Mouse (Mus musculus) embryonic facial prominence, embryonic 11.5 days (tissue): ENCODE data around the gene Nrp2. TPM values are rescaled to one million over a fixed set of nuclear protein-coding genes. Genes with fewer than 3 reads are reported as not detected.

Experiments used
- ATAC-seq: fragments of 200-750 bp; cut with Nextera tagmentation; replicated peaks from 2 replicates; pipeline ENCODE4 v1.8.0; 2017; ENCODE audit warnings: low read depth; ENCODE audit not compliant: insufficient number of reproducible peaks, low FRiP score, low TSS enrichment
- DNase-seq: peaks from one replicate; pipeline ENCODE4 v3.0.0-alpha.2; 2015; ENCODE audit warnings: low spot score
- H3K27ac ChIP-seq: fragments of 300-500 bp; sonication (generic); replicated peaks from 2 replicates; pipeline ENCODE4 v1.5.1; 2014; ENCODE audit warnings: mild to moderate bottlenecking, low read depth, low read length, control low read depth
- H3K27me3 ChIP-seq: fragments of 300-500 bp; sonication (generic); 2 replicates; pipeline ENCODE4 v1.6.1; 2014; ENCODE audit warnings: mild to moderate bottlenecking, low read length, moderate library complexity, mixed read lengths; ENCODE audit not compliant: control insufficient read depth, insufficient read depth
- H3K36me3 ChIP-seq: fragments of 300-500 bp; sonication (generic); replicated peaks from 2 replicates; pipeline ENCODE4 v1.6.1; 2014; ENCODE audit warnings: low read depth, mild to moderate bottlenecking, low read length, moderate library complexity, mixed read lengths; ENCODE audit not compliant: control insufficient read depth, insufficient read depth
- H3K4me1 ChIP-seq: fragments of 300-500 bp; sonication (generic); 2 replicates; pipeline ENCODE4 v1.6.1; 2014; ENCODE audit warnings: low read length, mixed read lengths; ENCODE audit not compliant: control insufficient read depth, insufficient read depth
- H3K4me2 ChIP-seq: fragments of 300-500 bp; sonication (generic); 2 replicates; pipeline ENCODE4 v1.6.1; 2014; ENCODE audit warnings: low read depth, mild to moderate bottlenecking, control low read depth, low read length, moderate library complexity
- H3K4me3 ChIP-seq: fragments of 300-500 bp; sonication (generic); 2 replicates; pipeline ENCODE4 v1.5.1; 2014; ENCODE audit warnings: low read depth, low read length, control low read depth
- H3K9ac ChIP-seq: fragments of 300-500 bp; sonication (generic); replicated peaks from 2 replicates; pipeline ENCODE4 v1.6.1; 2014; ENCODE audit warnings: mild to moderate bottlenecking, control low read depth, low read length
- H3K9me3 ChIP-seq: fragments of 300-500 bp; sonication (generic); replicated peaks from 2 replicates; pipeline ENCODE4 v1.6.1; 2016; ENCODE audit warnings: mild to moderate bottlenecking, low read length, inconsistent platforms, mixed read lengths; ENCODE audit not compliant: control insufficient read depth
- WGBS: fragments of 180-500 bp; shearing (Covaris S2); extraction: QIAGEN DNeasy Blood & Tissue Kit; methylation state at CpG from one replicate; pipeline ENCODE4 v1.1.7; 2014; 5-methylcytosine and 5-hydroxymethylcytosine counted together
- polyA plus RNA-seq: library from polyadenylated mRNA; unstranded; fragments of >200 nt; fragmentation: Nextera tagmentation; extraction: Ambion mirVana; gene quantifications from 2 replicates; pipeline ENCODE4 v1.2.1, GENCODE M21; 2014

The Nrp2 gene
- polyA plus RNA-seq, 1 experiment from 2014 or later, result 20.2 TPM

DNA sequence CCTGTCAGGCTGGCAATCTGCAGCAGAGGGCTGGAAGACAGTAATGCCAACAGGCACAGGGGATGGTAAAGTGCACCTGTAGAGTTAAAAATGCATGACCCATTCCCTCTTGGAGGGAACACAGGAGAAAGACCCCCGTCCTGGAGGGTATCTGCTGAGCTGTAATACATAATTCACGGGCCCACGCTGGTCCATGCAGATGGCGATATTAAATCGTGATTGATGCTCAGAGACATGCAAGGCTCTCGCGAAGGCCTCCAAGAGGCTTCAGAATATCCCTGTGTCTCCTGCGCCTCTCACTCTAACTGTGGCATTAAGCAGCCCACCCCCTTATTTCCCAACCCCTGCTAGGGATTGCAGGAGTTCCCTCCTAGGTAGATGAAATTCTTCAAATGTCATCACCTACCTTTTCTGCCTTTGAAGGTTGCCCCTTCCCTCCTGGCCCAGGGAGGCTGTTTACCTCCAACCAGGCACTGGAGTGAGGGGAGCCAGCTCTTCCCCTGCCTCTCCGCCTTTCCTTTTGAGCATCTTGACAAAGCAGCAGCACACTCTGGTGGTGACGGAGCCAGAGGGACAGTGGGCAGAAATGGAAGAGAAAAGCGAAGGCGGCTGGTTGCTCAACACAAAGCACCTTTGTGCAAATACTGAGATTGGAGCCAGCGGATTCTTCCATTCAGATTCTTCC lies 14.6 kb downstream of the Nrp2 start:
- Histone ChIP-seq H3K27me3 (no peaks in the 10 kb centered on the region), H3K36me3 (no peaks in the 10 kb centered on the region; the same call in 1 of the 2 replicates), H3K4me1 (peaks cover 7% of the 10 kb centered on the region), H3K4me3 (no peak overlapping the region), H3K9ac (no peak overlapping the region), H3K4me2 (no peak overlapping the region), H3K27ac (no peak overlapping the region), H3K9me3 (no peaks in the 10 kb centered on the region)
- 44% methylated on average over 13 of the region's 13 CpGs for WGBS
- DNase-seq, result peak; percentile 65
- ATAC-seq, result no peak

DNA sequence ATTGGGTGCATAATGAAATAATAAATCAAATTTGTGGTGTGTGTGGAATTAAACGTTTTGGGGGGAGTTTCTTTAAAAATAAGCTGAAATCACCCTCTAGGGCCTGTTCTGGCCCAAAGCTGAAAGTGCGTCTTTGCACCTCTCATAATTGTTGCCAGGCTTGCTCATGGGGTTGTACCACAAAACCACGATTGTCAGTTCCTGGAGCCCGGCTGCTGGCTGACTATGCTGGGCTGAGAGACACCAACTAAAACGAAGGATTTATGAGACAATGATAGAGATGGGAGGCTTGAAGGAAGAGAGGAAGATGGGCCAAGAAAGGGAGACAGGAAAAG lies 15.1 kb downstream of the Nrp2 start:
- WGBS, result 27% methylated on average over 5 of the region's 5 CpGs
- peaks cover 7% of the 10 kb centered on the region for H3K4me1 ChIP-seq
- H3K9ac ChIP-seq, result no peak overlapping the region

DNA sequence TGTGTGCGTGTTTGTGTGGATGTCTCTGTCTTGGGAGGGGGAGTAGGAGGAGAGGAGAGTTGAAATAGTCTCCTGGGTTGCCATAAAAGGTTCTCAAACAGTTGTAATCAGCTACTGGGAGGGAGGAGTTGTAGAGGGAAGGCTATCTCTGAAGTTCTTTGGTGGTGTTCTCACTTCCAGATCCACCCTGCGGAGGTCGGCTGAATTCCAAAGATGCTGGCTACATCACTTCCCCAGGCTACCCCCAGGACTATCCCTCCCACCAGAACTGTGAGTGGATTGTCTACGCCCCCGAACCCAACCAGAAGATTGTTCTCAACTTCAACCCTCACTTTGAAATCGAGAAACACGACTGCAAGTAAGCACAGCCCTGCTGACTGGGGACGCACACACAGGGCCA lies 15.7 kb downstream of the Nrp2 start:
- Histone ChIP-seq H3K9me3 (no peaks in the 10 kb centered on the region), H3K4me3 (no peak overlapping the region), H3K4me2 (no peak overlapping the region), H3K9ac (no peak overlapping the region), H3K27ac (no peak overlapping the region), H3K27me3 (no peaks in the 10 kb centered on the region), H3K4me1 (peaks cover 7% of the 10 kb centered on the region), H3K36me3 (no peaks in the 10 kb centered on the region; the same call in 1 of the 2 replicates)
- DNase-seq, result no peak
- no peak for ATAC-seq
- 75% methylated on average over 8 of the region's 8 CpGs for WGBS

More for the DNA sequence above, 15.1 kb downstream of the Nrp2 start:
- Histone ChIP-seq H3K27me3 (no peaks in the 10 kb centered on the region), H3K36me3 (no peaks in the 10 kb centered on the region; the same call in 1 of the 2 replicates), H3K4me2 (no peak overlapping the region), H3K27ac (no peak overlapping the region), H3K4me3 (no peak overlapping the region), H3K9me3 (no peaks in the 10 kb centered on the region)
- ATAC-seq (no peak), DNase-seq (no peak)

DNA sequence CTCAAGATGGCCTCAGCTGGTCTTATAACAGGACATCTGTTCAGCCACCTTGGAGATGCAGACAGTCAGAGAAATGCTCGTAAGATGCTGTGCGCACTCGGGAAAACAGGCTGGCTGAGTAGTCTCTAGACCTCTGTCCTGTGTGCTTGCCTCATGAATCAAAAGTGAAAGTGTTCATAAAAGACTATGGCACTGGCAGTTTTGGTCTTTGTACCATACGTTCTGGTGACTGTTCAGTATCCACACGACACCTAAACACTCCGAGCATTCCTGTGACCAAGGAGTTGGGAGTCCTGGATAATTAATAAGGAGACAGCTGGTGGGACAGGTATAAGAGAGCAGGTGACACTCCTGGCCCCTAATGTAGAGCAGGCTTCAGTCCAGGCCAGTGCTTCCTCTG lies 16.7 kb downstream of the Nrp2 start:
- Histone ChIP-seq H3K36me3 (no peaks in the 10 kb centered on the region; the same call in 1 of the 2 replicates), H3K9me3 (no peaks in the 10 kb centered on the region), H3K27me3 (no peaks in the 10 kb centered on the region), H3K4me3 (no peak overlapping the region), H3K4me1 (peaks cover 7% of the 10 kb centered on the region), H3K4me2 (no peak overlapping the region), H3K27ac (no peak overlapping the region), H3K9ac (no peak overlapping the region)
- 83% methylated on average over 6 of the region's 6 CpGs for WGBS
- no peak for DNase-seq
- ATAC-seq, result no peak

DNA sequence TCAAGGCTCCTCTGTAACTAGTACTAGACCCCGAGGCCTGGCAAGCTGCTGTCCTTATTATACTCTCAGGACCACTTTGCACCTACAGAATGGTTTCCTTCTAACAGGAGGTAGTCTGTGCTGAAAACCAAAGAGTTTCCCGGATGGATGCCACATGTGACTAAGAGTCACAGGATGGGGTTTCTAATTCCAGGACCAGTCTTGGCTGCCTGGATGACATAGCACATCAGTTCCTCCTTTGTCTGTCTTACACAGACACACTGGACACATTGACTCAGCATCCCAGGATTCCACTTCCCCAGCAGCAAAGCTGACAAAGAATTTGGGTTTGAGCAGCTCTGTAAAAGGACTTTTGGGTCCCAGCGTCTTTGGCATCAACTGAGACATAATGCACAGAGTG lies 17.1 kb downstream of the Nrp2 start:
- no peaks in the 10 kb centered on the region for H3K27me3 ChIP-seq
- H3K27ac ChIP-seq, result no peak overlapping the region
- H3K36me3 ChIP-seq, result no peaks in the 10 kb centered on the region; the same call in 1 of the 2 replicates
- no peak overlapping the region for H3K4me3 ChIP-seq
- H3K9ac ChIP-seq, result no peak overlapping the region
- no peak overlapping the region for H3K4me2 ChIP-seq
- H3K9me3 ChIP-seq, result no peaks in the 10 kb centered on the region
- DNase-seq (no peak), ATAC-seq (no peak)
- H3K4me1 ChIP-seq, result peaks cover 7% of the 10 kb centered on the region
- 56% methylated on average over 3 of the region's 3 CpGs for WGBS

DNA sequence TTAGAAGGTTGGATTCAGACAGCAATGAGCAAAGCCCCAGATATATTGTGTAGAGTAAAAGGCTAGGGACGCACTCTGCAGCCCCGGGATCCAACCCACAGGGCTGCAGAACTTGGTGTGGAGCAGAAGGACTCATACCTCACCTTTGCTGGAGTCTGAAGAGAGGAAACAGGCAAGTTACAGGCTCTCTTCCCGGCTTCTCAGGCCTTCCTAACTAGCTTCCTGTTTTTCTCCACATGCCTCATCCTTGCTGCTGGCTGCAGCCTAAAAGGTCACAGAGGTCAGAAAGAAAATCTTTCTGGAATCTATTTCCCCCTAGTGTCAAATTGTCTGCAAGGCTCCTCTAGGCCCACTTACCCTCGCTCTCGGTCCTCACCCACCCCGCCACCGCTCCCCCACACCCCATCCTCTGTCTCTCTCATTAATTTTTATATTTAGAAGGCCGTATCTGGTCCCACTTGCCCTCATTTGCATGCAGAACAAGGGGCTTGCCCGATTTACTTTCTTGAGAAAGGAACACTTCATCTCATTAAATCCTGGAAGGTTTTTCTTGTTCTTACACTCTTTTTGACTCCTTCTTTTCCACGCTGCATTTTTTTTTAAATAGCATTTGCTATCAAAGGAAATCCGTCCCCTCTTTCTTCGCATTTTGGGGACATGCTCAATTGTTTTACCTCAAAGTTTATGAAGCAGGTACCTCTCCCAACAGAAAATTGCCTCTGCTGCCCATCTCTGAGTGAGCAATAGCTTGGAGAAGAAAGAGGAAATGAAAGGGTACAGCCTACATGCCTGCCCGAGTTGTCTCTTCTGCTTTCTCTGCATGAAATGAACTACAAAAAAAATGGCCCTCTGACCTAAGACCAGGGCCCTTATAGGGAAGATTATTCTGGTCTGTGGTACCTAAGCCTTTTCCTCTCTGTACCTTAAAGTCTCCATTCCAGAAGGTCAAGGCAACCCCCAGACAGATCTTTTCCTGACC lies 17.9 kb downstream of the Nrp2 start:
- no peaks in the 10 kb centered on the region for H3K9me3 ChIP-seq
- H3K36me3 ChIP-seq, result no peaks in the 10 kb centered on the region; the same call in 1 of the 2 replicates
- ATAC-seq (no peak), DNase-seq (no peak)
- H3K27ac ChIP-seq, result no peak overlapping the region
- no peak overlapping the region for H3K4me2 ChIP-seq
- H3K9ac ChIP-seq, result no peak overlapping the region
- H3K27me3 ChIP-seq, result no peaks in the 10 kb centered on the region
- no peak overlapping the region for H3K4me3 ChIP-seq
- peaks cover 7% of the 10 kb centered on the region for H3K4me1 ChIP-seq
- 42% methylated on average over 13 of the region's 13 CpGs for WGBS

DNA sequence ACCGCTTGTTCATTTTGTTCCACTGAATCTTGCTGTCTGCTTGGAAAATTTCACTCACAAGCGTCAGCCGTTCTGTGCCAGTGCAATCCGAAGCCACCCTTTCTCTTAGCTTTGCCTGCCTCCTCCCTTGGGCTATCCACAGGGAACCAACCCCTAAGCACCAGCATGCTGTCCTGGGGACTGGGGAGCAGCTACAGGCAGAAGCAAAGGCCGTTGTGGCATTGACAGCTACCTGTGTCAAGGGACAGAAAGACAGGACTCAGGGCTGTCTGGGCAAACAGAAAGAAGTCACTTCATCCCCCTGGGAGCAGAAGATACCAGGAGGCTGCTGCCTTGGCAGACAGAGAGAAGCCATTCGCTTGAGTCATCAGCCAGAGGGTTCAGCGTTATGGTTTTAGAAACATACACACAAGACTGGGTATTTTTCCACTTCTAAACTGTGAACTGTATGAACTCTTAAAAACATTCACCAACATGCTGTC lies 18.7 kb downstream of the Nrp2 start:
- no peaks in the 10 kb centered on the region; the same call in 1 of the 2 replicates for H3K36me3 ChIP-seq
- ATAC-seq, result no peak
- H3K4me2 ChIP-seq, result no peak overlapping the region
- no peak overlapping the region for H3K27ac ChIP-seq
- H3K4me1 ChIP-seq, result peaks cover 7% of the 10 kb centered on the region
- no peak overlapping the region for H3K9ac ChIP-seq
- no peak for DNase-seq
- H3K9me3 ChIP-seq, result no peaks in the 10 kb centered on the region
- no peak overlapping the region for H3K4me3 ChIP-seq
- H3K27me3 ChIP-seq, result no peaks in the 10 kb centered on the region
- 61% methylated on average over 7 of the region's 7 CpGs for WGBS

DNA sequence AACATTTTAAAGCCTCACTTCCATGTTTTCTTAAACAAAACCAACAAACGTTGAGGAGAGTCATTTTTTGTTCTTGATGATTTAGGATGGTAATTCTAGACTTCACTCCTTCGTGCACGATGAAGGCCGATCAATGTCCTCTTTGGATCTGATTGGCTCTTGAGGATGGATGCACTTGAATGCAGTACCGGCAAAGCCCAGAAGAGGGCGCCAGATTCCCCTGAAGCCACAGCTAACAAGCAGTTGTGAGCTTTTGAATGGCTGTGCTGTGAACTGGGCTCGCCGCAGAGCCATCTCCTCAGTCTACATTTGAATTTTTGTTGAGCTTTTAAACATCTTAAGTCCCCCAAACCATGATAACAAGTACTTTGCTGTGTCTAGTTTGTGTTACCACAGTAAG lies 19.4 kb downstream of the Nrp2 start:
- no peak for ATAC-seq
- peaks cover 3% of the 10 kb centered on the region; the same call in 1 of the 2 replicates for H3K4me1 ChIP-seq
- no peaks in the 10 kb centered on the region for H3K27me3 ChIP-seq
- no peak overlapping the region for H3K9ac ChIP-seq
- H3K36me3 ChIP-seq, result no peaks in the 10 kb centered on the region; the same call in 1 of the 2 replicates
- H3K4me3 ChIP-seq, result no peak overlapping the region
- peak; percentile 48 for DNase-seq
- no peaks in the 10 kb centered on the region for H3K9me3 ChIP-seq
- 69% methylated on average over 8 of the region's 8 CpGs for WGBS
- H3K27ac ChIP-seq, result no peak overlapping the region
- no peak overlapping the region for H3K4me2 ChIP-seq
